Mouse (Mus musculus) embryonic fibroblast, embryonic 13.5 days (primary cell): ENCODE measurements around the gene Elmo1.

Experiments
- CTCF ChIP-seq: IDR thresholded peaks from 2 replicates; pipeline ENCODE4 v1.5.1; 2011; ENCODE audit warnings: mild to moderate bottlenecking, control low read depth, low read length, moderate library complexity, borderline replicate concordance; ENCODE audit not compliant: insufficient read depth
- POLR2A ChIP-seq: IDR thresholded peaks from 2 replicates; pipeline ENCODE4 v1.6.1; 2011; ENCODE audit warnings: low read depth, mild to moderate bottlenecking, control low read depth, low read length, moderate library complexity

DNA sequence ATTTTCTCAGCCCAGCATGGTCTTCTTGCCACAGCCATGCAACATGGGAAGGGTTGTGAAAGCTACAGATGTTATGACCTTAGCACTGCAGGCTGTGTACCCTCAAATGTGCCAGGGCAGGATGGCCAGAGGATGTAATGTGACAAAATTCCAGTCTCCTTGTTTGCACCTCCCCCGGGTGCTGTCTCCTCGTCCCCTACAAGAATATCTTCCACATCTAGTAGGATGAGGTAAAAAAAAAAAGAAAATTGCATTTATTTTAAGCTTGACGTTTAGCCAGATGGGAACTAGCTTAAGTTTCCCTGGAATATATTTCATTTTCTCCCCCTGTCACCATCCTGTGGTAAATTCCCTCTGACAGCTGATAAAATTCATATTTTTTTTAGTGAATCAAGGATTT lies 307.3 kb downstream of the Elmo1 start:
- no peak for TF ChIP-seq CTCF
- TF ChIP-seq POLR2A, result no peak
